Mouse (Mus musculus): ENCODE results near the gene Vmn2r33. TPM values are rescaled to one million over a fixed set of nuclear protein-coding genes. Genes with fewer than 3 reads are reported as not detected.
"Not testable (repeated sequence)": the region's sequence is repeated elsewhere in the genome, so short reads cannot be mapped to it uniquely, and the experiment has no call there.

Vmn2r33 gene
- not detected in 2 replicates for polyA plus RNA-seq (2015; fragmentation: Nextera tagmentation; extraction: Ambion mirVana)

DNA sequence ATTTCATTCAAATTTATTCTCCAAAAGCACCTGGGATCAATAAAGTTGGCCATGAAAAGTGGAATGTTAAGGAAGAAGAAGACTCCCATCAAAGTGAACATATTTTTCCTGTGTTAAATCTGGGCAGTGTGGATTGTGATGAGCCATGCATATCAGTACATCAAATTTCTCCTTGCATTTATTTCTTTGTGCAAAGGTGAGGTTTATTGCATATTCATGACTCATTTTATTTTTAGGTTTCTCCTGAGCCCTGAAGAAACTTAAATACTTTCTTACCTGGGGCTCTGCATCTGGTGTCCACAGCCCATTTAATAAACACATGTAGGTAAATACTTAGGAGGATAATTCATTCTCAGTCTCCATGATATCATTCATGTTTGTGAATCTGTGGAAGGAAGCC is at the start of gene Vmn2r33:
Gene Vmn2r33, minus strand, starts transcription at position 101 of the 400 bp plus-strand sequence.
- not testable (repeated sequence) for H3K4me3 ChIP-seq (ENCODE audit: low read length); H3K27ac ChIP-seq (ENCODE audit: low read depth, low read length); H3K9ac ChIP-seq (ENCODE audit: low read depth, low read length); H3K4me2 ChIP-seq (ENCODE audit: low read length); H3K27me3 ChIP-seq (replicated peaks; ENCODE audit: control insufficient read depth, insufficient read depth, low read length); ATAC-seq; H3K9me3 ChIP-seq (ENCODE audit: control insufficient read depth, low read length); H3K36me3 ChIP-seq (ENCODE audit: control insufficient read depth, insufficient read depth, low read length); H3K4me1 ChIP-seq (ENCODE audit: control insufficient read depth, insufficient read depth, low read depth, low read length)

Other genes starting within 250 kb of the Vmn2r33 start
- not detected in 2 replicates for gene Vmn2r30, start 229.2 kb downstream of the Vmn2r33 start, polyA plus RNA-seq (2015; fragmentation: Nextera tagmentation; extraction: Ambion mirVana)
- 0.25 TPM in 1 of 2 replicates, not detected in the other for gene Gm45783, start 192.2 kb downstream of the Vmn2r33 start, polyA plus RNA-seq (2015; fragmentation: Nextera tagmentation; extraction: Ambion mirVana)
- gene Vmn2r31, start 167.1 kb downstream of the Vmn2r33 start, polyA plus RNA-seq (2015; fragmentation: Nextera tagmentation; extraction: Ambion mirVana) = not detected in 2 replicates
- gene Vmn2r32, start 86.8 kb downstream of the Vmn2r33 start, polyA plus RNA-seq (2015; fragmentation: Nextera tagmentation; extraction: Ambion mirVana) = not detected in 2 replicates
- gene Vmn2r34, start 122.7 kb upstream of the Vmn2r33 start, polyA plus RNA-seq (2015; fragmentation: Nextera tagmentation; extraction: Ambion mirVana) = not detected in 2 replicates